Mouse (Mus musculus): ENCODE measurements around the gene Rad50. TPM values are rescaled to one million over a fixed set of nuclear protein-coding genes. Genes with fewer than 3 reads are reported as not detected.

Gene Rad50
- total RNA-seq, 1 experiment from 2014 or later: 22.0 TPM

DNA sequence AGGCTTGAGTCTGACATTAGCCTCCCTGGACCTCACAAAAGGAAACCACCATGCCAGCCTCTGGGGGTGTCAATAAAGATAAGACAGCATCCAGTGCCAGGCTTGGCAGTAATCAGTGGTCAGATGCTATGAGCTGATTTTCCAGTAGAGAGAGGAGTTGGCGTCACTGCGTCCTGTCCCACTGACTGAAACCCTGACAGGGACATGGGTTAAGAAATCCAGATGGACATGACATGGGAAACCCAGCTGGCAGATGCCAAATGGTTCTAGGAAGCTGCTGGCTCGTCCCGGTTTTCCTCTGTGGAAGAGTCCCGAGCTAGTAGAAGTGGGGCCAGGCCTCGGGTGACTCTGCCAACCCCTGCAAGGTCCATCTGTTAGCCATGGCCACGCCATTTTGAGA lies 73.5 kb downstream of the Rad50 start:
- no peak for DNase-seq

GRCm38 (mm10) chr11:53632122-53632733 lies 74.9 kb downstream of the Rad50 start:
- DNase-seq: no peak

DNA sequence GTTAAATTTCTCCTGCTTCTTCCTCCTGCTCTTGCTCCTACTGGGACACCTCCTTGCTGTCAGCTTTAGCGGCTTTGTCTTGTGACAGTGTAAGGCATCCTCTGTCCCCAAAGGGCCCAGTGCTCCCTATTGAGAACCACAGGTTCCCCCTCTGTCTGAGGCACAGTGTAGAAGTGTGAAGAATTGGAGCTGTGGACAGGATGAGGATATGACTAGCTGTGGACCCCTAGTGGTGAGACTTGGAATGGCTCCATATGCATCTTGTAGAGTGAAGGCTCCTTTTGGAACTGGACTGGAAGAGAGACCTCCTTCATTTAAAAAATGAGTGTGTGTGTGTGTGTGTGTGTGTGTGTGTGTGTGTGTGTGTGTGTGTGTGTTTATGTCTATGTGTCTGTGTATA lies 79.3 kb downstream of the Rad50 start:
- DNase-seq: peak; percentile 62

GRCm38 (mm10) chr11:53626802-53627373 lies 80.2 kb downstream of the Rad50 start:
- no peak for DNase-seq

DNA sequence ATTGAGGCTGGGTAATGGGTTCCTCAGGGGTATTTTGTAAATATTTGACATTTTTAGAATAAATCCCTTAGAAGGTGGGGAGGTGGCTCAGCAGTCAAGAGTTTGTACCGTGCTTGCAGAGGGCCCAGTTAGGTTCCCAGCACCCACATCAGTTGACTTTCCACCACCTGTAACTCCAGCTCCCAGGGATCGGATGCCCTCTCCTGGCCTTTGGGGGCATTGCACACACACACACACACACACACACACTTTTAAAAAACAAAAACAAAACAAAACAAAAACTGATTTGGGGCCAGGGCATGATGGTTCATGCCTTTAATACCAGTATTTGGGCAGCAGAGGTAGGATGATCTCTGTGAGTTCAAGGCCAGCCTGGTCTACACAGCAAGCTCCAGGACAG lies 83.0 kb downstream of the Rad50 start:
- DNase-seq: no peak

- DNase-seq: no peak
These were observed 83.5 kb downstream of the Rad50 start for GRCm38 (mm10) chr11:53623573-53623972.

DNA sequence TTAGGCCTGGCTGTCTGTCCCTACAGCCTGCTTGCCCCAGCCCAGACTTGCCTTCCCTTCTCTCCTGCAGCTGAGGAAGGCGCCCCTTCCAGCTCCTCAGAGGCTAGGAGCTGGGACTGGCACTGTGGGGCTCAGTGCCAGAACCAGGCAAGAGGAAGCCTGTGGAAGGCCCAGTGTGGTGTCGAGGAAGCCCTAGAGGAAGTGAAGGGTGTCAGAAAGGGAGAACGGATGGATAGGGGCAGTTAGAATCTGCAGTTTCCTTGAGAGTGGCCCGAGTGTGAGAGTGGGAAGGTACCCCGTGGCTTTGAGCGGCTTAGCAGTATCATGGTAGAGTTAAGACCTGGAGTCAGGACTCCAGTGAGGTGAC lies 84.7 kb downstream of the Rad50 start:
- no peak for DNase-seq

DNA sequence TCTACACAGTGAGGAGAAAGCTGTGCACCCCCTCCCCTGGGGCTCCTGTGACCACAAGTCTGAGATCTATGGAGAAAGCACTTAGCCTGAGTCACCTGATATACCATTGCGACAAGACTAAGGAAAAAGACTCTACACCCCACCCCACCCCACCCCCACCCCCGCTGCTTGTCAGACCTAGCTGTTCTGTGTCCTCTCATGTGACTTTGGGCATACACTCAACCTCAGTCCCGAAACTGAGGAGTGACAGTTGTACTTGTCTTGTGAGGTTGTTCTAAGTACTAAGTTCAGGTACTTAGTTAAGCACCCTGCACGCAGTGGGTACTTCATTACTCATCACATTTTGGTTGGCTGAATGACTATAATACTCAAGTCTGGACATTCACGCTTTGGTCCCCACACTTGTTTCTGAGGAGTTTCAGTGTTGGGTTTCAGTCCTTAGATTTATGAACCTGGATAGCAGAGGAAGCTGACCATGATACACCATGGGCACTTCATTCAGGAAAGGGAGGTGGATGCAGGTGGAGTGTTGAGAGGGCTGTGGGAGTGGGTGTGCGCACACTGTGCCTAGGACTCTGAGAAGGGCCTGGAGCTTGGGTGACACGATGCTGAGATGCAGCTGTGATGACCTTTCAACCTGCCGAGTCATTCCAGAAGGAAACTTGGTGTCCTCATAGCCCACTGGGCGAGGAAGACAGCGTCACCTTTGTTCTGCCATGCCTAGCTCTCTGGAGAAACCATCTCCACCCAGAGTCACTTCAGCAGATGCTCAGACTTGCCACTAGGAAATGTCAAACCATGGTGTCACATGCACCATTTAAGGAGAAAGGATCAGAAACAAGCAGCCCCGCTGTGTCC lies 85.3 kb downstream of the Rad50 start:
- DNase-seq: no peak

DNA sequence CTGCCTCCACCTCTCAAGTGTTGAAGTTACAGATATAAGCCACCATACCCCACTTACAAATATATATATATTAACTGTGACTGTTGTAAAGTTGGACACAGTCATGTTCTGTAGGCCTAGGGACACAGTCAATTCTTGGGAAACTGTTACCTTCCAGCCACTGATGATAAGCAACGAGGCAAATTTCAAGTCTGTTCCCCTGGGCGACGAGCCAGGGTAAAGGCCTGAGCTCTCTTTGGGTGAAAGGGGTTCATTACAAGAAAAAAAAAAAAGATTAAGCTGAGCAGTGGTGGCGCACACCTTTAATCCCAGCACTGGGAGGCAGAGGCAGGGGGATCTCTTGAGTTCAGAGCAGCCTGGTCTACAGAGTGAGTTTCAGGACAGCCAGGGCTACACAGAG lies 87.0 kb downstream of the Rad50 start:
- DNase-seq: no peak

- DNase-seq: no peak
These were observed 87.7 kb downstream of the Rad50 start for GRCm38 (mm10) chr11:53619428-53619827.

DNA sequence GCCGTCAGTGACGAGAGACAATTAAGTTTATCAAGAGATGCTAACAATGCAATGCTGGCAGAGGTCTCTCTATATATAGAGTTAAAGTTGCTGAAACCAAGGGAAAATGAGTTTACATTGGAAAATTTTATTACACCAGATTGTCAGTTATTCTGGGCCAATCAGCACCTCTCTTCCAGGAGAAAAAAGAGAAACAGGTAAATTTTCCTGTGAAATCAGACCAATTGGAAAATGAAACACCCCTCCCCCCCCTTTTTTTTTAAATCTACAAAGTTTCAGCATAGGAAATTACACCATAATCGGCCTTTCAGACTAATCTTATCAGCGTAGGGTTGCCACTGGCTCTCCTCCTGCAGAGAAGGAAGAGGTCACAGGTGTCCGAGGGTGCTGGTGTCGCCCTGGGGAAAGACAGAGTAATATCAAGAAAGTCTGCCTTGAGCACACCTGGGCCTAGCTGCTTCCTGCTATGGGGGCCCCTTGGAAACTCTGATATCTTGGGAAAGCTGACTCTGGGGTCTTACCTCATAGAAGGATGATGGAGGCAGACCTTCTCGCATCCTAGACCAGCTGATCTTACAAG lies 88.4 kb downstream of the Rad50 start, which contains the start of gene Il4:
TSS of gene Il4 (minus strand) at position 51 of the 580 bp plus-strand sequence.
- no peak for DNase-seq

DNA sequence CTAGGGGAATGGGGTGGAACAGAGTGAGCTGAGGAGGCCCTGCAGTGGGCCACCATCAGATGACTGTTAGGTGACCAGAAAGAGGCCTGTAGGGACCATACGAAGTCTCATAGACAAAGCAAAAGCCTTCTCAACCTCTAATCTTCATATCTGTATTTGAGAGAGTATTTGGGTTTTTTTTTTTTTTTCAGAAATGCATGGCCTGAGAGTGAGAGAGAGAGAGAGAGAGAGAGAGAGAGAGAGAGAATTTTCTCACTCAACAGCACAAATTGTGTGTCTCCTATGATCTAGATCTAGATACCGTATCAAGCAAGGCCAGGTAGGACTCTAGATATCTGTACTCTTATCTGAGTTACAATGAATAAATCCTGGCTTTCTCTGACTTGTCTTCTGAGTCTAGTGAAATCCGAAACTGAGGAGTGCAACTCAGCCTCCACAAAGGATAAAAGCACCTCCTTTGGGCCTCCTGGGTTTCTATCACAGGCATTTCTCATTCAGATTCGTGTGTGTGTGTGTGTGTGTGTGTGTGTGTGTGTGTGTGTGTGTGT lies 89.5 kb downstream of the Rad50 start:
- no peak for DNase-seq

GRCm38 (mm10) chr11:53616748-53617558 lies 90.2 kb downstream of the Rad50 start:
- DNase-seq: no peak

DNA sequence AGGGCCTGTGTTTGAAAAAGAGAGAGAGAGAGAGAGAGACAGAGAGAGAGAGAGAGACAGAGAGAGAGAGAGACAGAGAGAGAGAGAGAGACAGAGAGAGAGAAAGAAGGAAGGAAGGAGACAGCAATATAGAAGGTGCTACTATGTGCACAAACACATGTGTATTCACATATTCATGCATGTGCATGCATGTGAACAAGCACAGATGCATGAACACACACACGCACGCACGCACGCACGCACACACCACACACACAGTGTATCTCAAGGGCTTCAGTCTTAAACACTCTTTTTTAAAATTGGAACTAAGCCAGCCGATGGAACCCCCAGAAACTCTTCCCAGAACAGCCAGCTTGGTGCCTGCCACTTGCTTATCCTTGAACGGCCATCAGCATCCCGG lies 91.5 kb downstream of the Rad50 start:
- no peak for DNase-seq

DNA sequence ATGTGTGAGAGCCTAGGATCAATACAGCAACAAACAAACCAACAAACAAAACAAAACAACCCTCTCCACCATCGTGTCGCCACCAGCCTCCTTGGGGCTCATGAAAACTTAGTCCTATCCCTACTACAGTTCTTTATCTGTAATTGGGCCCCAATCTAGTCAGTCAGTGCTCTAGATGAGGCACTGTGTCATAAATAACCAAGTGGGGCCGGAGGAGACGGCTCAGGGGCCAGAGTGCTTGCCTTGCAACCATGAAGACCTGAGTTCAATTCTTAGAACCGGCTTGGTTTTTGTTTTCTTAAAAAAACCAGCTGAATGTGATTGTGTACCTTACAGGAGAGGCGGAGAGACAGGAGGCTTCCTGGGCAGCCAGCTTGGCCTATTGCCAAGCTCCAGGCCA lies 91.9 kb downstream of the Rad50 start:
- DNase-seq: no peak

DNA sequence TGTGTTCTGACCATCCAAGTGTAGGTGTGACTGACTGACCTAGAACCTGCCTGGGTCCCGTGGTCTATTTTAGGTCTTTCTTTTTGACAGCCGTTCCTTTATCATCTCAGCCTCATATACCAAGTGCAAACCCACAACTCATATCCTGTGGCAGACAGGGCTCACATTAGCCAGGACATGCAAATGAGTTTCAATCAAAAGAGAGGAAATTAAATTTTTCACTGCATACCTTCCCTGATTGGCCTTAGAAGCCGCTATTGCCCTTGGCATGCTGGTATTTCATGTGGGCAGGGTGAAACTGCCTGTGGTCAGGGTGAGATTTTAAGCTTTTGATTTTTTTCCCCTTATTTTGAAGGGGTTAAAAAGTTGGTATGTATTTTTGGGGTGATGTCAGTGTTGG lies 97.4 kb downstream of the Rad50 start:
- DNase-seq: no peak

- no peak for DNase-seq
These were observed 97.9 kb downstream of the Rad50 start for GRCm38 (mm10) chr11:53609231-53609630.

GRCm38 (mm10) chr11:53605609-53606008 lies 101.5 kb downstream of the Rad50 start:
- DNase-seq: no peak

- DNase-seq: no peak
These were observed 102.1 kb downstream of the Rad50 start for GRCm38 (mm10) chr11:53604983-53605382.

Data from adrenal gland, postnatal 25 days (tissue).